Mouse (Mus musculus) embryo, embryonic 11.5 days (tissue): ENCODE data around the gene Bicd2.

Experiments used
- DNase-seq: peaks from one replicate; pipeline ENCODE4 v3.0.0-alpha.2; 2012; ENCODE audit warnings: low read depth, low spot score

Gene Bicd2

GRCm38 (mm10) chr13:49400139-49400538 lies 58.8 kb downstream of the Bicd2 start:
- DNase-seq: no peak

GRCm38 (mm10) chr13:49402628-49403027 lies 61.2 kb downstream of the Bicd2 start:
- no peak for DNase-seq

- DNase-seq: no peak
Measured at GRCm38 (mm10) chr13:49407795-49408194, 66.4 kb downstream of the Bicd2 start.

GRCm38 (mm10) chr13:49420754-49421605 lies 79.6 kb downstream of the Bicd2 start, which contains the start of gene Ippk:
Ippk (plus strand) TSS chr13:49421249.
- DNase-seq: peak; percentile 95

- no peak for DNase-seq
Measured at GRCm38 (mm10) chr13:49421606-49421917, 80.2 kb downstream of the Bicd2 start.

GRCm38 (mm10) chr13:49421959-49422358 lies 80.6 kb downstream of the Bicd2 start:
- no peak for DNase-seq

GRCm38 (mm10) chr13:49426736-49427135 lies 85.4 kb downstream of the Bicd2 start:
- no peak for DNase-seq

- no peak for DNase-seq
Measured at GRCm38 (mm10) chr13:49428042-49428675, 86.8 kb downstream of the Bicd2 start.

- DNase-seq: no peak
Measured at GRCm38 (mm10) chr13:49430529-49430928, 89.1 kb downstream of the Bicd2 start.

- no peak for DNase-seq
Measured at GRCm38 (mm10) chr13:49433268-49434029, 92.1 kb downstream of the Bicd2 start.

GRCm38 (mm10) chr13:49435745-49436144 lies 94.4 kb downstream of the Bicd2 start:
- no peak for DNase-seq

GRCm38 (mm10) chr13:49436170-49436569 lies 94.8 kb downstream of the Bicd2 start:
- no peak for DNase-seq
